In the genomic region with DNA sequence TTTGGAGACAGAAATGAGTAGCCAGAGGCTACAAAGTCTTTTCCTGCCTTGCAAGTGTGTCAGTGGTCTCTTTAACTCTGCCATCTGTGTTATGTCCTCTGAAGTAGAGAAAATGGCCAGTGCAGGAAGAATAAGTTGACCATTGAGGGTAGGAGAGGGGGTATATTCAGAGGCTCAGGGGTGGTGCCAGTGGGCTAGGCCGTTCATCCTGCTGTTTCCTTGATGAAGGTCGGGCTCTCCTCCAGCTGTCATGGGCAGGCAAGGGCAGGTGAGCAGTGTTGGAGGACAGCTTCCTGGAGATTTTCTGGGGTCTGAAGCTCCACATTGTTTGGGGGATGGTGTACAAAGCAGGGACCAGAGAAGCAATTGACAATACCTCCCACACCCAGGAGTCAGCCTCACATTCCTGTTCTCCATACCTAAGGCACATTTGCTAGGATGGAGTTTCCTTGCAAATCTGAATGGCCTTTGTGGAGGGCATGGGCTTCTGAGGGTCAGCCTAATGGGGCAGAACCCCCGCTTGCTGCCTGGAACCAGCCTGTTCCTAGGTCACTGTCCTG, we compare ENCODE assay signal across 9 mouse cellular contexts. TPM values are rescaled to one million over a fixed set of nuclear protein-coding genes. Genes with fewer than 3 reads are reported as not detected.
DNase-seq lines count a peak whose midpoint lies in the region; ATAC-seq and TF ChIP-seq lines count a peak whose summit lies in the region.
"Had no signal": no experiment of that assay in that cellular context is flagged by ENCODE, and none has a peak within 500 bp of the region (broad histone marks: within the 10 kb centered on the region; RNA-seq: fewer than 3 reads in every experiment).

No protein-coding gene starts in this region.

- H3K36me3 ChIP-seq in kidney, embryonic 15.5 days: peaks cover 37% of the 10 kb centered on the region
- peaks cover 45% of the 10 kb centered on the region for H3K36me3 ChIP-seq in embryonic facial prominence, embryonic 14.5 days (ENCODE audit: control insufficient read depth, insufficient read depth, low read length)
- H3K36me3 ChIP-seq in hindbrain, embryonic 16.5 days (ENCODE audit: control insufficient read depth, insufficient read depth, low read length): peaks cover 9% of the 10 kb centered on the region
- H3K36me3 ChIP-seq in midbrain, postnatal 0 days (ENCODE audit: insufficient read depth, low read length): peaks cover 20% of the 10 kb centered on the region

- 58% methylated on average over 3 of the region's 3 CpGs for WGBS in kidney, embryonic 15.5 days
- 58% methylated on average over 3 of the region's 3 CpGs for WGBS in embryonic facial prominence, embryonic 14.5 days
- WGBS in hindbrain, embryonic 16.5 days: 79% methylated on average over 3 of the region's 3 CpGs
- 82% methylated on average over 3 of the region's 3 CpGs for WGBS in midbrain, postnatal 0 days

- H3K27ac ChIP-seq in kidney, embryonic 15.5 days: peak overlapping the region; percentile 70
- no peak overlapping the region for H3K27ac ChIP-seq in embryonic facial prominence, embryonic 14.5 days (replicated peaks; ENCODE audit: low read depth, low read length)
- no peak overlapping the region for H3K27ac ChIP-seq in hindbrain, embryonic 16.5 days (ENCODE audit: low read depth, low read length)
- no peak overlapping the region for H3K27ac ChIP-seq in midbrain, postnatal 0 days (ENCODE audit: low read depth, low read length)

- no peaks in the 10 kb centered on the region for H3K27me3 ChIP-seq in kidney, embryonic 15.5 days
- no peaks in the 10 kb centered on the region for H3K27me3 ChIP-seq in embryonic facial prominence, embryonic 14.5 days (replicated peaks; ENCODE audit: control insufficient read depth, insufficient read depth, low read length)
- no peaks in the 10 kb centered on the region for H3K27me3 ChIP-seq in hindbrain, embryonic 16.5 days (replicated peaks; ENCODE audit: control insufficient read depth, insufficient read depth, low read length)
- no peaks in the 10 kb centered on the region for H3K27me3 ChIP-seq in midbrain, postnatal 0 days (ENCODE audit: insufficient read depth, low read length)

- peaks cover 60% of the 10 kb centered on the region for H3K4me1 ChIP-seq in kidney, embryonic 15.5 days
- H3K4me1 ChIP-seq in embryonic facial prominence, embryonic 14.5 days (ENCODE audit: control insufficient read depth, insufficient read depth, low read length): peaks cover 16% of the 10 kb centered on the region
- peaks cover 29% of the 10 kb centered on the region for H3K4me1 ChIP-seq in hindbrain, embryonic 16.5 days (ENCODE audit: control insufficient read depth, insufficient read depth, low read depth, low read length)
- H3K4me1 ChIP-seq in midbrain, postnatal 0 days (ENCODE audit: insufficient read depth, low read length): peaks cover 10% of the 10 kb centered on the region

- H3K9me3 ChIP-seq in kidney, embryonic 15.5 days (replicated peaks): no peaks in the 10 kb centered on the region
- H3K9me3 ChIP-seq in embryonic facial prominence, embryonic 14.5 days (ENCODE audit: control insufficient read depth, low read length): no peaks in the 10 kb centered on the region
- H3K9me3 ChIP-seq in hindbrain, embryonic 16.5 days (ENCODE audit: control insufficient read depth, low read length): no peaks in the 10 kb centered on the region
- no peaks in the 10 kb centered on the region for H3K9me3 ChIP-seq in midbrain, postnatal 0 days (ENCODE audit: low read length)

- no peak for ATAC-seq in kidney, embryonic 15.5 days (replicated peaks; ENCODE audit: low FRiP score)
- ATAC-seq in embryonic facial prominence, embryonic 14.5 days (ENCODE audit: low read depth): no peak
- no peak for ATAC-seq in hindbrain, embryonic 16.5 days
- ATAC-seq in midbrain, postnatal 0 days (ENCODE audit: low FRiP score): no peak

- H3K4me2 ChIP-seq in kidney, embryonic 15.5 days: peak overlapping the region; percentile 82
- peak overlapping the region; percentile 86 for H3K4me2 ChIP-seq in embryonic facial prominence, embryonic 14.5 days (ENCODE audit: low read depth, low read length)
- peak overlapping the region; percentile 88 for H3K4me2 ChIP-seq in hindbrain, embryonic 16.5 days (ENCODE audit: low read length)
- H3K4me2 ChIP-seq in midbrain, postnatal 0 days (ENCODE audit: low read depth, low read length, poor library complexity, severe bottlenecking): peak overlapping the region; percentile 84

- H3K9ac ChIP-seq in kidney, embryonic 15.5 days: peak overlapping the region; percentile 85
- H3K9ac ChIP-seq in embryonic facial prominence, embryonic 14.5 days (ENCODE audit: low read depth, low read length): peak overlapping the region; percentile 92
- peak overlapping the region; percentile 95 for H3K9ac ChIP-seq in hindbrain, embryonic 16.5 days (ENCODE audit: low read depth, low read length)
- H3K9ac ChIP-seq in midbrain, postnatal 0 days (replicated peaks; ENCODE audit: low read length, poor library complexity, severe bottlenecking): peak overlapping the region; percentile 86

- TF ChIP-seq CTCF in midbrain, postnatal 0 days (IDR thresholded peaks at IDR 0.05): no peak

- DNase-seq in kidney, adult 9 months: no peak
- no peak for DNase-seq in embryonic facial prominence, embryonic 14.5 days (ENCODE audit: low spot score)
- DNase-seq in midbrain, postnatal 0 days (ENCODE audit: low spot score): no peak
- DNase-seq in spleen, postnatal 14 days (ENCODE audit: low spot score in 2 of 2): no peak
- DNase-seq in cerebellum, adult 18-20 months: no peak
- DNase-seq in retina, postnatal 1 day: no peak

- H3K4me3 ChIP-seq in kidney, embryonic 15.5 days (replicated peaks): peak overlapping the region; percentile 89
- peak overlapping the region; percentile 86 for H3K4me3 ChIP-seq in embryonic facial prominence, embryonic 14.5 days (ENCODE audit: low read depth, low read length)
- H3K4me3 ChIP-seq in hindbrain, embryonic 16.5 days (ENCODE audit: low read length): peak overlapping the region; percentile 89
- peak overlapping the region; percentile 79 for H3K4me3 ChIP-seq in midbrain, postnatal 0 days (ENCODE audit: low read depth, low read length)

RNA-seq across cellular contexts. Expression of a gene that starts 1.4 kb away (rescaled TPM):
- 0.26 and 0.33 TPM in 2 replicates for polyA plus RNA-seq in kidney, embryonic 15.5 days (2015; fragmentation: Nextera tagmentation; extraction: Ambion mirVana)
- polyA plus RNA-seq in embryonic facial prominence, embryonic 14.5 days (2014; fragmentation: Nextera tagmentation; extraction: Ambion mirVana): 0.06 TPM in 1 of 2 replicates, not detected in the other
- polyA plus RNA-seq in hindbrain, embryonic 16.5 days (2015; fragmentation: Nextera tagmentation; extraction: Ambion mirVana): 0.15 and 0.16 TPM in 2 replicates
- total RNA-seq in midbrain, postnatal 0 days (2014; rRNA removed): 3.4 and 6.0 TPM in 2 replicates
- 0.09 and 0.11 TPM in 2 replicates for polyA plus RNA-seq in midbrain, postnatal 0 days (2015; fragmentation: Nextera tagmentation; extraction: Ambion mirVana)

RNA-seq across cellular contexts. Expression of a gene that starts 1.5 kb away (rescaled TPM):
- polyA plus RNA-seq in kidney, embryonic 15.5 days (2015; fragmentation: Nextera tagmentation; extraction: Ambion mirVana): 40.1 and 41.7 TPM in 2 replicates
- 39.2 and 41.3 TPM in 2 replicates for polyA plus RNA-seq in embryonic facial prominence, embryonic 14.5 days (2014; fragmentation: Nextera tagmentation; extraction: Ambion mirVana)
- polyA plus RNA-seq in hindbrain, embryonic 16.5 days (2015; fragmentation: Nextera tagmentation; extraction: Ambion mirVana): 53.6 and 56.9 TPM in 2 replicates
- 52.5 and 65.4 TPM in 2 replicates for total RNA-seq in midbrain, postnatal 0 days (2014; rRNA removed)
- polyA plus RNA-seq in midbrain, postnatal 0 days (2015; fragmentation: Nextera tagmentation; extraction: Ambion mirVana): 55.3 and 56.0 TPM in 2 replicates

RNA-seq across cellular contexts. Expression of a gene that starts 27.0 kb away (rescaled TPM):
- polyA plus RNA-seq in kidney, embryonic 15.5 days (2015; fragmentation: Nextera tagmentation; extraction: Ambion mirVana): 11.5 and 13.3 TPM in 2 replicates
- polyA plus RNA-seq in embryonic facial prominence, embryonic 14.5 days (2014; fragmentation: Nextera tagmentation; extraction: Ambion mirVana): 5.4 and 5.7 TPM in 2 replicates
- polyA plus RNA-seq in hindbrain, embryonic 16.5 days (2015; fragmentation: Nextera tagmentation; extraction: Ambion mirVana): 5.9 and 7.0 TPM in 2 replicates
- total RNA-seq in midbrain, postnatal 0 days (2014; rRNA removed): 7.2 and 9.0 TPM in 2 replicates
- 3.9 and 4.4 TPM in 2 replicates for polyA plus RNA-seq in midbrain, postnatal 0 days (2015; fragmentation: Nextera tagmentation; extraction: Ambion mirVana)

RNA-seq across cellular contexts. Expression of a gene that starts 33.3 kb away (rescaled TPM):
- 9.8 and 10.8 TPM in 2 replicates for polyA plus RNA-seq in kidney, embryonic 15.5 days (2015; fragmentation: Nextera tagmentation; extraction: Ambion mirVana)
- 8.1 and 8.2 TPM in 2 replicates for polyA plus RNA-seq in embryonic facial prominence, embryonic 14.5 days (2014; fragmentation: Nextera tagmentation; extraction: Ambion mirVana)
- polyA plus RNA-seq in hindbrain, embryonic 16.5 days (2015; fragmentation: Nextera tagmentation; extraction: Ambion mirVana): 14.8 and 15.2 TPM in 2 replicates
- total RNA-seq in midbrain, postnatal 0 days (2014; rRNA removed): 21.9 and 26.4 TPM in 2 replicates
- 16.4 and 17.9 TPM in 2 replicates for polyA plus RNA-seq in midbrain, postnatal 0 days (2015; fragmentation: Nextera tagmentation; extraction: Ambion mirVana)

RNA-seq across cellular contexts. Expression of a gene that starts 41.9 kb away (rescaled TPM):
- polyA plus RNA-seq in kidney, embryonic 15.5 days (2015; fragmentation: Nextera tagmentation; extraction: Ambion mirVana): not detected in 2 replicates
- not detected in 2 replicates for polyA plus RNA-seq in embryonic facial prominence, embryonic 14.5 days (2014; fragmentation: Nextera tagmentation; extraction: Ambion mirVana)
- not detected in 2 replicates for polyA plus RNA-seq in hindbrain, embryonic 16.5 days (2015; fragmentation: Nextera tagmentation; extraction: Ambion mirVana)
- total RNA-seq in midbrain, postnatal 0 days (2014; rRNA removed): not detected in 2 replicates
- polyA plus RNA-seq in midbrain, postnatal 0 days (2015; fragmentation: Nextera tagmentation; extraction: Ambion mirVana): not detected in 2 replicates
- polyA plus RNA-seq: gonadal fat pad, adult 2 months had no signal
